Mouse (Mus musculus): ENCODE measurements at regions not wholly inside any gene's neighbourhood (a gene's known extent, or its start where the extent isn't known, plus 50 kb on each side); places are given as distances from the start of the nearest gene placed in this dataset.
A peak's percentile ranks its signal among the peaks of the same experiment; 100 is the strongest.

- peak in 1 of 2 experiments; percentile 24 for DNase-seq
Observed at GRCm38 (mm10) chr13:85639376-85640229, 350.7 kb upstream of the Rasa1 start.

DNA sequence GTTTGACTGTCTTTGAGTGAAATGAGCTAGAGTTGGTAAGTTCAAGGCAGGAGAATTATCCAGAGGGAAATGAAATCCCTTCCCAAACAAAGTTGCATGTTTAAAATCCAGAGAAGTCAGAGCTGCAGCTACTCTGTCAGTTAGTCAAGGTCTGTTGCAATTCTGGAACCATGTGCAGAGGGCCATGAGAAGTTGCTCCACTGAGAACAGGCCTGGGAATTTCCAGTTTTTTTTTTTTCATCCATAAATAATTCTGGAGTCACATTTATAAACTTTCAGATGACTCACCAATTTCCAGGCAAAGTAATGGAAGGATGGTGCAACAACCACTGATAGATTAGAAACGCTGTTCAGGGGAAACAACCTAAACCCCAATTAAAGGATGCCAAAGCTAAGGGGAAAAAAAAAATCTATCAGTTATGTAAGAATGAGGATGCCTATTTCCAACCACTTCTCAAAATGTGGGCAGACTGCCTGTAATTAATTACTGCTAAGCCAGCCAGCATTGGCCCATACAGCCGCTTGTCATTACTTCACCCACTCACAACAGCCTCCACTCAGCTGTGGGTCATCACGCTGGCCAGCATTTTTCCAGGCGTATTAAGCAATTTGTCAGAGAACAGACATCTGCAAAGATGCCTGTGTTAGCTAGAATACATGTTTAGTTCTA is 340.7 kb upstream of the Rasa1 start:
- DNase-seq, result peak; percentile 42 to 54
